Mouse (Mus musculus) gastrocnemius, postnatal 10 days (tissue): Measurements from ENCODE around the gene Itga2. TPM values are rescaled to one million over a fixed set of nuclear protein-coding genes. Genes with fewer than 3 reads are reported as not detected.
A peak's percentile ranks its signal among the peaks of the same experiment; 100 is the strongest.

Experiments
- DNase-seq: peaks from one replicate; pipeline ENCODE4 v3.0.0; 2021; ENCODE audit warnings: mixed read lengths
- total RNA-seq, 2 experiments: library from RNA; stranded (reverse); gene quantifications; 2 replicates each; pipeline ENCODE4 v1.2.3; 2021

Gene Itga2
- total RNA-seq, 2 experiments from 2014 or later: 7.3 to 10.2 TPM

GRCm38 (mm10) chr13:114878667-114879066 lies 53.2 kb downstream of the Itga2 start:
- DNase-seq: no peak

DNA sequence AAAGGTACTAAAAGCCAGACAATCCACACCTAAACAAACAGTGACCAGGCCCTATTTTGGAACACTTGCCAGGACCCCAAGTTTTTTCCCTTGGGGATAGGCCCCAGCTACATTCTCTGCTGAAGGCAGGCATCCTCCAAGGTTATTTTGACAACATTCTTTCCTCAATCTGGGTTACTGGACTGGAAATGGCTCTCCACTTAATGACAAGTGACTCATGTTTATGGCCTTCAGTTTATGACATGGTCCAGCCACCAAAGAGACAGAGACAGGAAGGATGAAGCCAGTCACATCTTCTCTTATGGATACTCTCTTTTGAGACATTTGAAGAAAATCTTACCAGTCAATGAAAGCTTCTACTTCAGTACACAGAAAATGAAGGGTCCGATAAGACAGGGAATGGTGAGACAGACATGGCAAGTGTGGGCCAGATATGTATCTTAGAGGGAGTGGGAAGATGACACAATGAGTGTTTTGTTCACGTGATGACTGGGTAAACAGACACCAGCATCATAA lies 55.8 kb downstream of the Itga2 start:
- DNase-seq: no peak

GRCm38 (mm10) chr13:114874738-114875137 lies 57.2 kb downstream of the Itga2 start:
- DNase-seq: no peak

- no peak for DNase-seq
Measured at GRCm38 (mm10) chr13:114857525-114857924, 74.4 kb downstream of the Itga2 start.

- DNase-seq: no peak
Measured at GRCm38 (mm10) chr13:114856269-114856627, 75.7 kb downstream of the Itga2 start.

GRCm38 (mm10) chr13:114855573-114856268 lies 76.2 kb downstream of the Itga2 start:
- peak; percentile 37 for DNase-seq

DNA sequence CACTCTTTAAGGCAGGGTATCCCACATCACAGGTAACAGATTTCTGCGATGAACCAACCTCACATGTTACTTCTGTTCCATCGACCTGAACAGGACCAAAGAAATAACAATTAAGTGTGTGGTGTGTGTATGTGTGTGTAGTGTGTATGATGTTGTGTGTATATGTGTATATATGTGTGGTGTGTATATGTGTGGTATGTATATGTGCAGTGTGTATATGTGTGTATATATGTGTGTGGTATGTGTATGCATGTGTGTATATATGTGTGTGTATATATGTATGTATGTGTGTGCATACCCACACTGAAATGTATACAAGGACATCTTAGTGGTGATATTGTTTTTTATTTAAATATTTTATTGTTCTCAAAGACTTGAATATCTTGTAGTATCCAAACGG lies 77.5 kb downstream of the Itga2 start:
- no peak for DNase-seq

GRCm38 (mm10) chr13:114854023-114854422 lies 77.9 kb downstream of the Itga2 start:
- no peak for DNase-seq

DNA sequence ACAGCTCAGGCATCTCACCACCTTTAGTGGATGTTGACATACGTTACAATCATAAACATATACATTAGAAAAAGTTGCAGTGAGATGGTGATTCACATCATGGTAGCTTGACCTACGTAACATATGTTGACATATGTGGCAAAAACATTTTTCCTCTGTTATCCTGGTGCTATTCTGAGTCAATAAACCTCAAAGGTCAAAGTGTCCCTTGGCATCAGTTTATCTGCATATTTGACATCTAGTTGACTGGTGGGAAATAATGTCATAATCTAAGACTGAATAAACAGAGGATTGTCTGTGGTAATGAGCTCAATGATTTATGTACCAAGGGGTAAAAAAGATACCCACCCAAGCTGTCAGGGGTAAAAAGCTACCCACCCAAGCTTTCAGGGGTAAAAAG lies 78.7 kb downstream of the Itga2 start:
- no peak for DNase-seq

DNA sequence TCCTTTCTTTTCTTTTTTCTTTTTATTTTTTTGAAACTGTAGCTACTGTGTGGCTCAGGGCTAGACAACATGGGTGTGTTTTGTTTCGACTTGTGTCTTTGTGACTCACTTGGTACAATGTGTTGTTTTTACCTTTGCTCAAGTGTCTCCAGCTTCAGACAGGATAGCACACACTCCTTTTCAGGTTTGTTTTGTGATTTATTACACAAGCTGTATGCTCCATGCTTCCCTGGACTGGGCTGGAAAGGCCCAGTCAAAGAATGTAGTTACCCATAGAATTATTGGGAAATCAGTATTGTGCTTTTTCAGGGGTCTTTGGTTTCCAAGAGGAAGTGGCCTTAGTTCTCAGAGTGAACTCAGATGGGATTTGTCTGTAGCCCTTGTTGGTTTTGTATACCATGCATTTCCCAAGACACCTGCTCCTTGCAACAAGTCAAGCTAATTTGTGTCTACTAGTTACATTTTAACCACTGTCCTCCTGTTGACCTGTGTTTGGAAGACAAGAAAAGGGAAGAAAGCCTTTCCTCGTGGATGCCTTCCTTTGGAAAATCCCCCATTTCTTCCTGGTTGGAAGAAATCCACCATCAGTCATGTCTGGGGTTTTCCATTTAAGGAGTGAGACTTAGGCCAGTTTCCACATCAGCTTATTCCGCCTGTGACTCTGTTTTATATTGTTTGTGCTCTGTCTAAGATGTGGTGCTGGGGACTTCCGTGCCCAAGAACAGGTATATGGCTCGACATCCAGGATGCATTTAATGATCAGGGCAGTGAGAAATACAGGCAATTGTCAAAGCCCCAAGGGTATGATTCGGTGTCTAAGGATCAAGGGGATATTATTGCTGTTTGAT lies 79.4 kb downstream of the Itga2 start:
- no peak for DNase-seq

GRCm38 (mm10) chr13:114848945-114849344 lies 83.0 kb downstream of the Itga2 start:
- DNase-seq: no peak

DNA sequence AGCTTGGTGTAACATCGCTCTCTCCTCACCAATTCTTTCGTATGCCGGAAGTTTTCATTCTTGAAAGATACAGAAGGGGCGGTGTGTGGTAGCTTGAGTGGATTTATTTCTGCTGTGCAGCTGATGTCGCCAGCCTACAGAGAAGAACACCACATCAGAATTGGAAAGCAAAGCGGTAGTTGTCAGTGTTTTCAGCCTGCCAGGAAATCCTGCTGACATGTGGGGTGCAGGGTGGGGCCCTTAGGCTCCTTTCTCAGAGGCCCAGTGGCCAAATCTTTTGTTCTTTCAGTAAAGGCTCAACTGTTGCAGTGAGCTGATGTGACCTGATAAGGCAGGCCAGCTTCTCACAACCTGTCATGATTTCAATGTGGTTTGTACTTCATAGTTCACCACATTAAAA lies 86.1 kb downstream of the Itga2 start:
- no peak for DNase-seq

DNA sequence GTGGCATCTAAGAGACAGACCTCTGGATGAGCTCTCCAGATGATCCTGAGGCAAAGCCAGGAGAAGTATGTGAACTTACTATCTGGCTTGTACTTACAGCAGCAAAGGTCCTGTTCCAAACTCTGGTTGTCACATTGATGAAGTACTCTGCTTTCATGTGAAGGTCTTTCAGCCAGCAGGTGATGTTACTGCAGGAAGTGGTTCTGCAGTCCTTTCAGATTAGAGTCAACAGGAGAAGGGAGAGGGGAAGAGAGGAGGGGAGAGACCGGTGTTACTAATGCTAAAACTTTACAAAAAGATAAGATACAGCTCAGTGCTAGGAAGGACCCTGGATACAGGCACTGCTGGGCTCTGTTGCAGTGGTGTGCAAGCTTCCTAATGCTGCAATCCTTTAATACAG lies 88.6 kb downstream of the Itga2 start:
- DNase-seq: no peak

DNA sequence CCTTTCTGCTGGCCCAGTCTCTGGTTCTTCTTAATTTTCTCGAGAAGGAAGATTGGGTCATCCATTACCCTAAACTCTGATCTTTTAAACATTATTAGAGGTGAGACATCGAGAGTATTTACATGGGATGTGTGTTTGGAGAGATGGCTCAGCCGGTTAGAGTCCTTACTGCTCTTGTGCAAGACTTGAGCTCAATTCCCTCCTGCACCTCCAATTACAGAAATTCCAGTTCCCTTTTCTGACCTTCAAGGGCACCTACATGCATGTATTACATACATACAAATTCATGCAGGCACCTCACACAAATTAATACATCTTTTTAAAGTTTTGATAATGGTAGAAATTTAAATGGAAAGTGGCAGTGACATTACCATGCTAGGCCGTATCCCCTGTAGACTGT lies 91.4 kb downstream of the Itga2 start:
- DNase-seq: no peak

DNA sequence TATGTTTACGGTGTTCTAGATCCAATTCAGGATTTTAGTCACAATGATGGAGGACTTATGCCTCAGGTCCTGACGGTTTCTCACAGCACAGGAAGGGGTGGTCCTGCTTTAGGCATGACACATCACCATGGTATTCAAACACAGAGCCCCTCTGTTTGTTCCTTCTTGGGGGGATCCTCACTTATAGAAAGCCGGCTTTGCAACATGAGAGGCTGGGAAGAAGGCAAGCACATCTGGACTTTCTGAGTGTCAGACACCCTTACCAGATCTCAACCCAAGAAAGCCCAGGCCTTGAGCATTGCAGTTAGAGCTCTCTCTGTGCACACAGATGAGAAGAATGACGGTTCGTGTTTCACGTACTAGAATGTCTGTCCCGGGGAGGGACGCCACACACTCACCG lies 92.8 kb downstream of the Itga2 start:
- DNase-seq: no peak

DNA sequence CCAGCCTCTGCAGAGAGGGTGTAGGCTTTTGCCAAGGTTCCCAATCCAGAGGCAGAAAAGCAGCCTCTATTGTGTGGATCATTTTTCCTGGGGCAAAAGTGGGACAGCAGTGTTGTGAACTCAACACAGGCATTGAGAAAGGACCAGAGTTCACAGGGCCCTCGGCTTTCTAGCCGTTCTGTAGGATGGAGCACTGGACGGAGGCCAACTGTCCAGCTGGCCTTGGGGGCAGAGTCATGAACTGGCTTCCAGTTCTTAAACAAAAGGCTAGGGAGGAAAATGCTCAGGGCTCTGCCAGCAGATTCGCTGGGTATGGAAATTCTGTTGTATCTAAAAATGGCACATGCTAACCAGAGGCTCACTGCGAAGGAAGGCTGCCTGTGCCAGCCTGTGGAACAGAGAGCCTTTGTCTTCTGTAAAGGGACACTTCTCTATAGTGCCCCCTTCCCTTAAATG lies 93.3 kb downstream of the Itga2 start:
- DNase-seq: peak; percentile 68

DNA sequence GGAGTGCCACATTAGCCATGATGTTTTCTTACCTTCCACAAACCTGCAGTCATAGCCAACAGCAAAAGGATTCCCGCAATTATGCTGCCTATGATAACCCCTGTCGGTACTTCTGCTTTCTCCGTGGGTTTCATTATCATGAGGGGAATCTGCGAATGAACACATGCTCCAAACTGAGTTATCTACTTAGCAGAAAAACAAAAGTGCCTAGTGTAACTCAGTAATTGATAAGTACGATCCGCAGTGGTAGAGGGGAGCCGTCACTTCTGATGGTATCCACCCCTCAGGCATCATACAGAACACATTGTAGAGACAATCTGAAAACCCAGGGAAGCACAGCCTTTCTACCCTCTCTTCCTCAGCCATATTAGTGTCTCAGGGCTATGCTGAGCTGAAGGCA lies 94.8 kb downstream of the Itga2 start:
- no peak for DNase-seq

GRCm38 (mm10) chr13:114834580-114834979 lies 97.3 kb downstream of the Itga2 start:
- no peak for DNase-seq

GRCm38 (mm10) chr13:114833351-114833750 lies 98.5 kb downstream of the Itga2 start:
- no peak for DNase-seq

DNA sequence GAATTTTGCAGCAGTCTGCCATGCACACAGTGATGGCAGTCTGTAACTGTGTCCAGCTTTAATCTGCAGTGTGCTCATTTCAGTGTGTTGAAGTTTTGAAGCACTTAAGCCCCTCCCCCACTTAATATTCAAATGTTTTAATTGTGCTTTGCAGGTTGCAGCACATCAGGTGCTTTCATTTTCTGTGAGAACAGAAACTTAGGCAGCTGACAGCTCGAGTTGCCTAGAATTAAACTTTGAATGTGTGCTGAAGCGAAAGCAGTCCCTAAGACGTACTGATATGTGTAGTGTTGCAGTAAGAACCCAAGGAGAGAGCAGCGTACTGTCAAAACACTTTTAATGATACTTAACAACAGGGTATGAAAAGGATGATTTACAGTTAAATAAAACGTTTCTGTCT lies 99.1 kb downstream of the Itga2 start:
- DNase-seq: no peak

DNA sequence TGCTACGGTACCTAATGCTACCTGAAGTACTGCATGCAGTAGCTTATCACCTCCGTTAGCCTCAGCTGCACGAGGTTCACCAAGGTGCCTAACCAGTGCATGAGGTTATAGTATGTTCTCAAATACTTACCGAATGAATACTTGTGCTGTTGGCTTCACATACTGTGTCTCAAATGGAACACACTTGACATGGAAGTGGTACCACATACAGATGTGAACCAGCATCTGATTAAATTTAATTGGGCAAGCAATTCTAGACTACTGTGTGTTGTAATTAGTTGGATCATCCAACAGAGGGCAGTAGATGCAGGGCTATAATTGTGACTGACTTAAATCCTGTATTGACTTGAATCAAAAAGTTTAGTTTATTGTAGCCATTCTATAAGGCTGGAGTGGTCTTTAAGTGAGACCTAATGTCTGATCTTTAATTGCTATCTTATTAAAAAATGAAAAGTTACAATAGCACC lies 100.5 kb downstream of the Itga2 start:
- DNase-seq: no peak

DNA sequence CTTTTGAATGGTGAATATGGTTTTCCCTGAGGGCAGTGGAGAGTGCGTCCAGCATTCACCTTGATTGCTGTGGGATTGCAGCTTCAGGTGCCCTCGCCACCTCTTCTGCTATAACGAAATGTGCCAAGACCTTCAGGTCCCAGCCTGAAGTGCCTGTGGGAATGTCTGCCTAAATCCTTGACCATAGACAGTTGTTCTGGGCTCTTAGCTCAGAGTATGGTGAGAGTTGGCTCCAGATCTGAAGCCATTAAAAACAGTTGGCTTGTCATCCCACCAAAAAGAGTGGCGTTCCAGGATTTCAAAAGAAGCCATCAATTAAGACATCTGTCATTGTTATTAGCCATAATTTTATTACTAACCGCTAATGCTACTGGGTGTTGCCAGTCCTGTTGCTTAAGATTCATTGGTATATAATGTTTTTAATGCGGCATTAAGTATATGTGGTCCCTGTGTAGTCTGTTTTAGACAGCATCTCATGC lies 106.5 kb downstream of the Itga2 start:
- DNase-seq: no peak

GRCm38 (mm10) chr13:114822871-114823270 lies 109.0 kb downstream of the Itga2 start:
- DNase-seq: no peak
